Mouse (Mus musculus) embryonic fibroblast, embryonic 13.5 days (primary cell): ENCODE results near the gene Pradc1.

Experiments
- CTCF ChIP-seq: IDR thresholded peaks from 2 replicates; pipeline ENCODE4 v1.5.1; 2011; ENCODE audit warnings: mild to moderate bottlenecking, control low read depth, low read length, moderate library complexity, borderline replicate concordance; ENCODE audit not compliant: insufficient read depth
- POLR2A ChIP-seq: IDR thresholded peaks from 2 replicates; pipeline ENCODE4 v1.6.1; 2011; ENCODE audit warnings: low read depth, mild to moderate bottlenecking, control low read depth, low read length, moderate library complexity

GRCm38 (mm10) chr6:85409003-85409402 lies 42.8 kb downstream of the Pradc1 start:
- no peak for TF ChIP-seq CTCF
- TF ChIP-seq POLR2A, result no peak
